Mouse (Mus musculus) left cerebral cortex, adult 9 months (tissue): ENCODE data around the gene Pepd.

Experiments used
- DNase-seq, 2 experiments: peaks; one replicate each; pipeline ENCODE4 v3.0.0; 2022; ENCODE audit warnings: low spot score in 2 of 2

Gene Pepd

GRCm38 (mm10) chr7:35026838-35027291 lies 114.7 kb downstream of the Pepd start:
- peak in 1 of 2 experiments; percentile 70 for DNase-seq

DNA sequence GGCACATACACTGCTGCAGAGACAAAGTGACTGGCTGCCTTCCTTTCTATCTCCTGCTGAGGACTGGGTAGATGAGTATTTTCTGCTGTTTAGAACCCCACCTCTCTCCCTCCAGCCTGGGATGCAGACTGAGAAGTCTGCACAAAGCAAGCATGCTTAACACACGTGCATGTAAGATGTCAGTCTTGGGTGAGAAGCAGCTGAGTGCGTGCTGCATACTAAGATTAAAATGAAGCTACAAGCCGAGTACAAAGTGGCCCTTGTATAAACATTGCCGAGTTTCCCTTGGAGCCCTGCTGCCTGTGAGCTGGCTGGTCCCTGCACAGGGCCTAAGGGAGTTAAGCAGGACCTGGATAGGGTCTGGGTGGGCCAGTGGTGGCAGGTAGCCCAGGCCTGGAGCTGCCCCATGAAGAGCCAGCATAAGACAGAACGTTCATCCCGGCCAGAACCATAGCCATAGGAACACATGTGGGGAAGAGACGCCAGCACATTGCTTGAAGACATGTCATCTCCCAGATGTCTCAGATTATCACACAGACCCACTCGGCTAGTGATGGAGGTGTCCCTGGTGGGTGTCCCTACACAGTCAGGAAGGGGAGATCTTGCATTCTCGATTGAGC lies 115.7 kb downstream of the Pepd start:
- DNase-seq, result peak in 1 of 2 experiments; percentile 33

GRCm38 (mm10) chr7:35028559-35028958 lies 116.4 kb downstream of the Pepd start:
- DNase-seq, result no peak

DNA sequence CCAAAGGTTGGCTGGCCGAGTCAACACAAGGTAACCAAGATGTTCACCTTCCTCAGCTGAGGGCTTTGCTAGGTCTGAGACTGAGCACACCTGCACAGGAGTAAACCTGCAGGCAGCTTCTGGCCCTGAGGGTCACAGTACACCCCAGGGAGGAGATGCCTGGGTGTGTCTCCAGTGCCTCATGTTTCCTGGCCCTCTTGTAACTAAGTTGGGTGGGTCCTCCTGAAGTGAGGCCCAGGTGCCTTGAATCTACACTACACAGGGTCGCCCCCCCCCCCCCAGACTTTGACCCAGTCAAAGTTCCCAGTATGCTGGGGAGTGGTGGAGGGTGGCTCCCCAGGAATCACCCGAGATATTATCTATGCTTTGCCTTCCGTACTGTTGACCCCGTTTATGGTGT lies 117.0 kb downstream of the Pepd start:
- DNase-seq, result no peak

GRCm38 (mm10) chr7:35029648-35030047 lies 117.5 kb downstream of the Pepd start:
- no peak for DNase-seq

DNA sequence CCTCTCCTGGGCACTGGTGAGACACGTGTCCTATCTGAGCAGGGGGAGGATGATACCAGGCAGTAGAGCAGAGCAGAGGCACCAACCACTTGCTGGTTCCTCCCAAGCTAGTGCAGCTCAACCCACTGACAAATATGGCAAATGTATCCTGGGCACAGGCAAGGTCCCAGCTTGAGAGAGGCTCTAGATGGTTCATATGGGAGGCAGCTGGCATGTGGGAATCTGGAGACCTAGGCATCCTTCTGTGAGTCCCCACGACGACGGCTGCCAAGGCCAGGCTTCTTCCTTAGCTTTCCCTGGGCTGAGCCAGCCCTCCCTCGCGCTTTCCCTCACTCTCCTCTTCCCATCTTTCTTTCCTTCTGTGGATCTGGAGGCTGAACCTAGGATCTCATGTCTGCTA lies 118.4 kb downstream of the Pepd start:
- DNase-seq, result no peak

DNA sequence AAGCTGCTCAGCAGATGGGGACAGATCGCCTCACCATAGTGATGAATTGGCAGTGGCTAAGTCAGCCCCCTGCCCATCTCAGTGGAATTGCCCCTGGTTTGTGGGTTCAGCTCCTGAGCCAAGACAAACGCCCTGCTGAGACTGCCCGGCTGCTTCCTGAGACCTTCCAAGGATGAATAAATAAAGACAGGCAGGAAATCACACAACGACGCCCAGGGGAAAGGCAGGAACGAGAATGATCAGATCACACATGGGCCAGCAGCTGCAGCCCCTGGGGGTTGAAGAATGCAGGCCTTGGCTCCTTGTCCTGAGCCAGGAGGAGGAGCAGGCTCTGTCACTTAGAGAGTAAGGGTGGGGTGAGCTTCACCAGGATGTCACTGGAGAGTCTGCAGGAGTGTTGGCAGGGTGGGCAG lies 123.0 kb downstream of the Pepd start:
- no peak for DNase-seq

GRCm38 (mm10) chr7:35035565-35035964 lies 123.4 kb downstream of the Pepd start:
- no peak for DNase-seq

GRCm38 (mm10) chr7:35036266-35036731 lies 124.1 kb downstream of the Pepd start:
- DNase-seq, result peak in 1 of 2 experiments; percentile 49

DNA sequence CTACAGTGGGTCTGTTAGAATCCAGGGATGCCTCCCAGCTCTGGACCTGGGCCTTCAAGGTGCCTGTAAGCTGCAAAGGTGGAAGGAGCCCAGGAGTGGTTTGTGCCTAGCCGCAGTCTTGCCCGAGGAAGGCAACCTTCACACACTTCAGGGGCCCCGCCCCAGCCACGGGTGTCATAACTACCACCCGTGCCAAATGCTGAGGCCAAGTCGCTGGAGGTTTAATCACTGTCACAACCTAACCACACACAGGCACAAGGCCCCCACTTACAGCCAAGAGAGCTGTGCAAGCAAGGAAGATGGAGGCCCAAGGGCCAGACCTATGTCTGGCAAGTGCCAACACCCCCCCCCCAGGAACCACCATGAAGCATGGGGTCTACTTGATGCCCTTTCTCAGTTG lies 125.2 kb downstream of the Pepd start:
- DNase-seq, result no peak

DNA sequence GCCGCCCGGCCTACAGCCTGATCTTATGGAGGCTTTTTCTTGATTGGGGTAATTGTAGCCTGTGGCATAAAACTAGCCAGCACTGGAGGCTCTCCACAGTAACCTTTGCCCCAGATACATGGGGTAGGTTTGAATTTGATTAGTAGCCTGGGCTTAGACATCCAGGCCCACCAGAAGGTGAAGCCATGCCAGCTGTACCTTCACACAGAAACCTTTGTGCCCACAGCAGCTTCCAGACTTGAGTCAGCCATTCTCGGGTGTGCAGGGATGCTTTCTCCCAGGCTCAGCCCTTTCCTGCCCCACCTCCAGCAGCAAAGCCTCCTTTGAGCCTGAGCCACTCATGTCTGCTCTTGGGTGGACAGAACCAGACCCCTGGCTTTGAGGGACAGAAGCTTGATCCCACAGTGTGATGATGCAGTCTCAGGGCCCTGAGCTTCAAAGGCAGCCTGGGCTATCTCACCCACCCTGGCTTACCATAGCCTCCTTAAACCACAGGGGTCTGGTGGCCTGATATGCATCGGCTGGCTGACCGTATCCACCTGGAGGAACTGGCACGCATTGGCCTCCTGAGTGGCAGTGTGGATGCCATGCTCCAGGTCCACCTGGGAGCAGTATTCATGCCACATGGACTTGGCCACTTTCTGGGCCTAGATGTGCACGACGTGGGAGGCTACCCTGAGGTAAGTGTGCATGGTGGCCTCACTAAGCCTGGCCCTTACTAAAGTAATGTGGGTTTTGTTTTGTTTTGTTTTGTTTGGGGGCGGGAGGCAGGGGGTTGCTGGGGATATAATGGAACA lies 128.2 kb downstream of the Pepd start:
- no peak for DNase-seq

DNA sequence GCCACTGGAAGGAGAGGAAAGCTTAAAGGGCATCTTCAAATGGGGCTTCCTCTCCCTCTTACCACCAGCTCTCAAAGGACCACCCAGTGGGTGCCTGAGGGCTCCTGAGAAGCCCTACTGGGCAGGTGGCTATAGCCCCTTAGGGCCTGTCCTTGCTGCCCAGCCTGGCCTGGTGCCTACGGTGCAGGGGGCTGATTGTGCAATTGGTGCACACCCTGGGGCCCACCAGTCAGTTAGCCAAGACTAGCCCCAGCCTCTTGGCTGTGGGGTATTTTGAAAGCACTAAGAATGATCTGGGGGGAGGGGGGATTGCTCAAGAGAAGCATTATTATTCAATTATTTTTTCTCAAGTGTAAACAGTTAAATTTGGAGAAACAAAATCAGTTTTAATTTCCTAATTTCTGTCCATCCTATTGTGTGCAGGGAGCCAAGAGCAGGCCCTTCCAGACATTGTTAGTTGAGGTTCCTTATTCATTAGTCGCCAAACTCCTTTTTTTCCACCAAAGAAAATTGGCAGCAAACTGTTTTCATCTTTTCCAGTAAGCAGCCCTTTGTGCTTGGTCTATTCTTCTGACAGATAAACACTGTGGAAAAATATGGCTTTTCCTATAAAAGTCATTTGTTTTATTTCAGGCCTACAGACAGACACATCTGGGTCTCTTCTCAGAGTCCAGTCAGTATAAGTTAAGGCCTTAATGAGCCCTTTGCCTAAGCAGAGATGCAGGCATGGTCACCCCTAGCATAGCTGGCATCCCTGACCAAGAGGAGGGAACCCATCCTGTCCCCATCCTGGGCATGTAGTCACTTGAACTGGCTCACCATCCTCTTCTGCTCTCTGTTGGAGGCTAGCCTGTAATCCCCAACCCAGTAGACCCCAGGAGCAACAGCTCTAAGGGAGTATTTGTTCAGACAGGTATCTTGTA lies 129.4 kb downstream of the Pepd start:
- DNase-seq, result no peak

- no peak for DNase-seq
These were observed 130.0 kb downstream of the Pepd start for GRCm38 (mm10) chr7:35042209-35042554.

DNA sequence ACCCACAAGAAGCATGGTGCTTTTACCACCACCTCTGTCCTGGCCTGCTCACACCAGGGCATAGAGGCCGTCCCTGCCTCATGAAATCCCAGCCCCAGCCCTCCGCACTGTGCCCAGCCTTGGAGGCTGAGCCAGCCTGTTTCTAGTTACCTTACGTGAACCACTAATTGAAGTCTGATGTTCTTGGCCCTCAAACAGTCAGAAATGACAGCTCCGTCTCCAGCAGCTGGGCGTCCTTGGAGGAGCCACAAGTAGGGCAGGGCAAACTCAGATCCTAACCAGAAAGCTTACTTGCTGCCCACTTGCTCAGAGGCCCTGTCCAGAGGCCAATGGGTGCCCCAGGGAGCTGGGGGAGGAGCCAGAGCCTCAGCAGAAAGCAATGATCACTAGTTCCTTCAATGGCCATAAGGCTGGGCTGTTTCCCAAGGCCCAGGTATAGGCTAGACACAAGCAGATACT lies 130.6 kb downstream of the Pepd start:
- no peak for DNase-seq

DNA sequence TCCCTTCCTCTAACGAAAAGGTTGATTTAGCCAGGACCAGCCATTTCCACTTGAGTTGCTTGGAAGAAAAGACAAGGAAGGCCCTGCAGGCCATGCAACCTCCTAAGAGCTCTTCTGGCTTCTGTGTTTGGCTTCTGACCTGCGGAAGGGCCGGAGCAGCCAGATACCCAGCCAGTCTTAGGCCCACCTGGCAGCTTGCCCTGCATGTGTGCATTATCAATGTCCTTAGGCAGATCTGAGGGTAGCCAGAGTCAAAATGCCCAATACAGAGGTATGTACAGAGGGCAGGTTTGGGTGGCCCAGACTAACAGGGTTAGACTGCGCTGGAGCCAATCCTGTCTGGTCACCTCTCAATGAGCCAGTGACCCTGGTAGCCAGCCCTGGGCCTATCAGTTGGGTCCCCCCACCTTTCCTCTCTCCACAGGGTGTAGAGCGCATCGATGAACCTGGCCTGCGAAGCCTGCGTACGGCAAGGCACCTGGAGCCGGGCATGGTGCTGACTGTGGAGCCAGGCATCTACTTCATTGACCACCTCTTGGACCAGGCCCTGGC lies 131.2 kb downstream of the Pepd start:
- no peak for DNase-seq

- no peak for DNase-seq
These were observed 132.5 kb downstream of the Pepd start for GRCm38 (mm10) chr7:35044719-35045118.

- DNase-seq, result no peak
These were observed 133.9 kb downstream of the Pepd start for GRCm38 (mm10) chr7:35046091-35046490.

- no peak for DNase-seq
These were observed 138.4 kb downstream of the Pepd start for GRCm38 (mm10) chr7:35050540-35050939.

- DNase-seq, result no peak
These were observed 141.0 kb downstream of the Pepd start for GRCm38 (mm10) chr7:35053161-35053560.

- DNase-seq, result no peak
These were observed 142.1 kb downstream of the Pepd start for GRCm38 (mm10) chr7:35054286-35054685.

DNA sequence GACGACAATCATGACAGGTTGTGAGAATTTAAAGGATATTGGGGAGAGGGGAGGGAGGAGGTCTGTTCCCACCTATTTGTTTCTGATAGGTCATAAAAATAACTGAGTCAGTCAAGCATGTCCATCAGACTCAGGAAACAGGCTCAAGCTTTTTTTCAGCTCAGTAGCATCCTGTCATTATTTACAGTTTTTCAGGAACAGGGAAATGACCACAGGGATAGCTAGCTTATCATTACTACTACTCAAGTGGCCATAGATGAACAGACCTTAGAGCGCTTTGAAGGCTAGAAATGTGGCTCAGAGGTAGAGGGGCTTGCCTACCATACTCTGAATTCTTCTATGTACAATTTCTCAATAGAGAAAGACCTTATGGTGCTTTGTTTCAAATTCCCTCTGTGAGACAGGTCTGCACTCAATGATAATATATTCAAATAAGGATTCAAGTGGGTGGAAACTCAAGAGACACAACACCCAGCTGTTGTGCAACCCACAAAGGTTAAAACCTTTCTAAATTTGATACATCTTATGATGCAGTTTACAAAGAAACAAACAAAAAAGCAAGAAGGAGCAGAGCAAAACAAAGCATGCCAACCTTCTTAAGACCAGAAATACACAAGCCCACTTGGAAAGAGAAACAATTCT lies 142.9 kb downstream of the Pepd start:
- DNase-seq, result no peak
